Mouse (Mus musculus) small intestine, adult 2 months (tissue): Measurements from ENCODE around the gene Ccn2.

Source experiments
- CTCF ChIP-seq: fragments of 200-500 bp; IDR thresholded peaks from 2 replicates; pipeline ENCODE4 v1.5.1; 2012; ENCODE audit warnings: low read depth, mild to moderate bottlenecking, control low read depth, inconsistent platforms, low read length, moderate library complexity, mixed read lengths; ENCODE audit not compliant: insufficient replicate concordance, insufficient read length; ENCODE audit errors: extremely low read depth
- POLR2A ChIP-seq: fragments of 200-500 bp; IDR thresholded peaks from 2 replicates; pipeline ENCODE4 v1.6.1; 2012; ENCODE audit warnings: low read depth, mild to moderate bottlenecking, control low read depth, inconsistent platforms, low read length, moderate library complexity

DNA sequence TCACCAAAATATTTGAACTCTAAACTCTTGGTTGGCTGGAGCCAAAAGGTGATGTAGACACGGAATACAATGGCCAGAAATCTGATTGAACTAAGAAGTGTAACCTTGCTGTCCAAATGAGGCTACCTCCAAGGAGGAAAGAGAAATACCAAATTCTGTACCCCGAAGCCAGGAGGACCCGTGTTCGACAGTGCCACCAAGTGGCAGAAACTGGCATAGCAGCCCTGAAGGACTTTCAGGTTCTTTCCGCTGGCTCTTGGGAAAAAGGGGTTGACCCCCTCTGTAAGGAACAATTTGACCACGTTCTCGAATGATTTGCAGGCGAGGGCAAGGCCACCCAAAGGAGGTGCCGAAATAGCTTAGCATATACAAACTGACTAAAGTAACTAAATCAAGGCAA is 26.3 kb downstream of the Ccn2 start:
- TF ChIP-seq POLR2A (no peak), CTCF (peak; percentile 95; the same call in 1 of the 2 replicates)
